Mouse (Mus musculus) midbrain, embryonic 12.5 days (tissue): ENCODE results near the gene Nup214. TPM values are rescaled to one million over a fixed set of nuclear protein-coding genes. Genes with fewer than 3 reads are reported as not detected.

ENCODE experiments used
- ATAC-seq: fragments of 200-750 bp; cut with Nextera tagmentation; 2 replicates; pipeline ENCODE4 v1.8.0; 2017; ENCODE audit warnings: low read depth, moderate TSS enrichment, moderate library complexity; ENCODE audit not compliant: low FRiP score
- H3K27ac ChIP-seq: fragments of 300-500 bp; sonication (generic); replicated peaks from 2 replicates; pipeline ENCODE4 v1.5.1; 2016; ENCODE audit warnings: mild to moderate bottlenecking
- H3K27me3 ChIP-seq: fragments of 300-500 bp; sonication (generic); 2 replicates; pipeline ENCODE4 v1.6.1; 2016; ENCODE audit warnings: mild to moderate bottlenecking
- H3K36me3 ChIP-seq: fragments of 300-500 bp; sonication (generic); 2 replicates; pipeline ENCODE4 v1.6.1; 2016
- H3K4me1 ChIP-seq: fragments of 300-500 bp; sonication (generic); 2 replicates; pipeline ENCODE4 v1.6.1; 2016
- H3K4me2 ChIP-seq: fragments of 300-500 bp; sonication (generic); replicated peaks from 2 replicates; pipeline ENCODE4 v1.6.1; 2016; ENCODE audit warnings: mild to moderate bottlenecking, moderate library complexity
- H3K4me3 ChIP-seq: fragments of 300-500 bp; sonication (generic); 2 replicates; pipeline ENCODE4 v1.5.1; 2016; ENCODE audit warnings: mild to moderate bottlenecking
- H3K9ac ChIP-seq: fragments of 300-500 bp; sonication (generic); replicated peaks from 2 replicates; pipeline ENCODE4 v1.6.1; 2016; ENCODE audit warnings: mild to moderate bottlenecking, moderate library complexity
- H3K9me3 ChIP-seq: fragments of 300-500 bp; sonication (generic); 2 replicates; pipeline ENCODE4 v1.6.1; 2016; ENCODE audit warnings: mild to moderate bottlenecking
- WGBS: fragments of 180-500 bp; shearing (Covaris S2); methylation state at CpG from one replicate; pipeline ENCODE4 v1.1.7; 2016; 5-methylcytosine and 5-hydroxymethylcytosine counted together
- polyA plus RNA-seq: library from polyadenylated mRNA; unstranded; fragments of >200 nt; fragmentation: Nextera tagmentation; extraction: Ambion mirVana; gene quantifications from 2 replicates; pipeline ENCODE4 v1.2.1, GENCODE M21; 2016

The Nup214 gene
- 87.2 and 88.7 TPM in 2 replicates for polyA plus RNA-seq

GRCm38 (mm10) chr2:31974141-31974808 lies at the start of gene Nup214:
TSS of gene Nup214 (plus strand) at chr2:31974436.
- ATAC-seq = peak; percentile 99
- H3K4me1 ChIP-seq = peaks cover 18% of the 10 kb centered on the region
- peak within 1 kb of the TSS; percentile 98 for H3K4me2 ChIP-seq
- no peaks in the 10 kb centered on the region for H3K9me3 ChIP-seq
- under 1% methylated on average over 60 of the region's 60 CpGs for WGBS
- peak within 1 kb of the TSS; percentile 71 for H3K9ac ChIP-seq
- H3K4me3 ChIP-seq = peak within 1 kb of the TSS; percentile 82
- H3K27ac ChIP-seq = peak within 1 kb of the TSS; percentile 44
- H3K27me3 ChIP-seq = no peaks in the 10 kb centered on the region
- peaks cover 45% of the 10 kb centered on the region for H3K36me3 ChIP-seq

- Histone ChIP-seq H3K9ac (no peak overlapping the region), H3K4me1 (0 out of 2 replicates have a peak, but pooled peaks cover 3% of the 10 kb centered on the region), H3K27me3 (no peaks in the 10 kb centered on the region; the same call in 1 of the 2 replicates), H3K27ac (no peak overlapping the region), H3K4me3 (no peak overlapping the region), H3K9me3 (no peaks in the 10 kb centered on the region), H3K36me3 (no peaks in the 10 kb centered on the region), H3K4me2 (no peak overlapping the region)
- no peak for ATAC-seq
- WGBS = 38% methylated on average over 9 of the region's 9 CpGs
These were observed 49.4 kb upstream of the Nup214 start for GRCm38 (mm10) chr2:31924811-31925210.

GRCm38 (mm10) chr2:31925936-31926335 lies 48.3 kb upstream of the Nup214 start:
- H3K9ac ChIP-seq = no peak overlapping the region
- H3K4me2 ChIP-seq = no peak overlapping the region
- no peaks in the 10 kb centered on the region for H3K36me3 ChIP-seq
- no peaks in the 10 kb centered on the region for H3K9me3 ChIP-seq
- no peaks in the 10 kb centered on the region for H3K27me3 ChIP-seq
- no peak for ATAC-seq
- H3K27ac ChIP-seq = no peak overlapping the region
- H3K4me1 ChIP-seq = no peaks in the 10 kb centered on the region
- no peak overlapping the region for H3K4me3 ChIP-seq
- 60% methylated on average over 4 of the region's 4 CpGs for WGBS

GRCm38 (mm10) chr2:31929664-31930063 lies 44.6 kb upstream of the Nup214 start:
- H3K36me3 ChIP-seq = no peaks in the 10 kb centered on the region
- H3K4me1 ChIP-seq = peaks cover 3% of the 10 kb centered on the region
- 94% methylated on average over 3 of the region's 3 CpGs for WGBS
- H3K4me3 ChIP-seq = no peak overlapping the region
- ATAC-seq = no peak
- H3K9me3 ChIP-seq = no peaks in the 10 kb centered on the region
- no peak overlapping the region for H3K9ac ChIP-seq
- no peaks in the 10 kb centered on the region for H3K27me3 ChIP-seq
- H3K4me2 ChIP-seq = no peak overlapping the region
- H3K27ac ChIP-seq = no peak overlapping the region

- no peaks in the 10 kb centered on the region for H3K9me3 ChIP-seq
- H3K4me1 ChIP-seq = peaks cover 6% of the 10 kb centered on the region
- no peak overlapping the region for H3K27ac ChIP-seq
- no peak overlapping the region for H3K9ac ChIP-seq
- no peak overlapping the region for H3K4me2 ChIP-seq
- no peaks in the 10 kb centered on the region for H3K36me3 ChIP-seq
- H3K27me3 ChIP-seq = no peaks in the 10 kb centered on the region
- no peak for ATAC-seq
- WGBS = 43% methylated on average over 4 of the region's 4 CpGs
- no peak overlapping the region for H3K4me3 ChIP-seq
These were observed 39.7 kb upstream of the Nup214 start for GRCm38 (mm10) chr2:31934551-31934950.

- peaks cover 6% of the 10 kb centered on the region for H3K4me1 ChIP-seq
- no peak overlapping the region for H3K9ac ChIP-seq
- H3K9me3 ChIP-seq = no peaks in the 10 kb centered on the region
- 54% methylated on average over 4 of the region's 4 CpGs for WGBS
- H3K36me3 ChIP-seq = no peaks in the 10 kb centered on the region
- ATAC-seq = no peak
- H3K4me3 ChIP-seq = no peak overlapping the region
- no peaks in the 10 kb centered on the region for H3K27me3 ChIP-seq
- H3K27ac ChIP-seq = no peak overlapping the region
- no peak overlapping the region for H3K4me2 ChIP-seq
These were observed 39.2 kb upstream of the Nup214 start for GRCm38 (mm10) chr2:31935054-31935453.

- Histone ChIP-seq H3K27me3 (no peaks in the 10 kb centered on the region), H3K9ac (no peak overlapping the region), H3K4me3 (no peak overlapping the region), H3K9me3 (no peaks in the 10 kb centered on the region), H3K36me3 (no peaks in the 10 kb centered on the region), H3K27ac (no peak overlapping the region), H3K4me2 (no peak overlapping the region), H3K4me1 (peaks cover 6% of the 10 kb centered on the region)
- WGBS = 89% methylated on average over 1 of the region's 1 CpGs
- no peak for ATAC-seq
These were observed 35.9 kb upstream of the Nup214 start for GRCm38 (mm10) chr2:31938298-31938697.

- no peaks in the 10 kb centered on the region for H3K4me1 ChIP-seq
- 0 out of 2 replicates have a peak, but pooled peaks cover 2% of the 10 kb centered on the region for H3K27me3 ChIP-seq
- no peaks in the 10 kb centered on the region for H3K9me3 ChIP-seq
- no peak overlapping the region for H3K4me2 ChIP-seq
- H3K27ac ChIP-seq = no peak overlapping the region
- no peak for ATAC-seq
- no peak overlapping the region for H3K4me3 ChIP-seq
- no peak overlapping the region for H3K9ac ChIP-seq
- H3K36me3 ChIP-seq = no peaks in the 10 kb centered on the region
- 81% methylated on average over 4 of the region's 4 CpGs for WGBS
These were observed 31.2 kb upstream of the Nup214 start for GRCm38 (mm10) chr2:31943011-31943410.

- Histone ChIP-seq H3K36me3 (no peaks in the 10 kb centered on the region), H3K27ac (no peak overlapping the region), H3K9me3 (no peaks in the 10 kb centered on the region), H3K4me1 (peaks cover 6% of the 10 kb centered on the region; the same call in 1 of the 2 replicates), H3K4me2 (no peak overlapping the region), H3K4me3 (no peak overlapping the region), H3K9ac (no peak overlapping the region), H3K27me3 (peaks cover 19% of the 10 kb centered on the region)
- WGBS = 82% methylated on average over 2 of the region's 2 CpGs
- no peak for ATAC-seq
These were observed 28.7 kb upstream of the Nup214 start for GRCm38 (mm10) chr2:31945580-31945979.

- H3K27me3 ChIP-seq = peaks cover 32% of the 10 kb centered on the region
- no peaks in the 10 kb centered on the region for H3K36me3 ChIP-seq
- H3K9me3 ChIP-seq = no peaks in the 10 kb centered on the region
- no peak overlapping the region for H3K9ac ChIP-seq
- no peak overlapping the region for H3K27ac ChIP-seq
- no peak for ATAC-seq
- peaks cover 23% of the 10 kb centered on the region; the same call in 1 of the 2 replicates for H3K4me1 ChIP-seq
- no peak overlapping the region for H3K4me3 ChIP-seq
- no peak overlapping the region for H3K4me2 ChIP-seq
- 74% methylated on average over 6 of the region's 6 CpGs for WGBS
These were observed 25.8 kb upstream of the Nup214 start for GRCm38 (mm10) chr2:31948392-31948791.

- H3K4me2 ChIP-seq = no peak overlapping the region
- H3K4me1 ChIP-seq = peaks cover 23% of the 10 kb centered on the region; the same call in 1 of the 2 replicates
- peaks cover 32% of the 10 kb centered on the region for H3K27me3 ChIP-seq
- H3K9ac ChIP-seq = no peak overlapping the region
- H3K27ac ChIP-seq = no peak overlapping the region
- H3K36me3 ChIP-seq = 0 out of 2 replicates have a peak, but pooled peaks cover 2% of the 10 kb centered on the region
- 76% methylated on average over 6 of the region's 6 CpGs for WGBS
- ATAC-seq = no peak
- H3K4me3 ChIP-seq = no peak overlapping the region
- H3K9me3 ChIP-seq = no peaks in the 10 kb centered on the region
These were observed 25.4 kb upstream of the Nup214 start for GRCm38 (mm10) chr2:31948801-31949200.

- H3K27ac ChIP-seq = no peak within 1 kb of the TSS
- no peaks in the 10 kb centered on the region for H3K9me3 ChIP-seq
- peak within 1 kb of the TSS; percentile 96 for H3K4me2 ChIP-seq
- WGBS = under 1% methylated on average over 66 of the region's 66 CpGs
- ATAC-seq = peak; percentile 73
- H3K27me3 ChIP-seq = peaks cover 32% of the 10 kb centered on the region
- H3K9ac ChIP-seq = peak within 1 kb of the TSS; percentile 79
- H3K4me3 ChIP-seq = peak within 1 kb of the TSS; percentile 75
- peaks cover 23% of the 10 kb centered on the region; the same call in 1 of the 2 replicates for H3K4me1 ChIP-seq
- peaks cover 8% of the 10 kb centered on the region; the same call in 1 of the 2 replicates for H3K36me3 ChIP-seq
These were observed 24.0 kb upstream of the Nup214 start, which contains the start of gene Aif1l for GRCm38 (mm10) chr2:31950058-31950871. TSS of gene Aif1l (plus strand) at chr2:31950139.
